Mouse (Mus musculus): ENCODE data around the gene 1700069L16Rik. TPM values are rescaled to one million over a fixed set of nuclear protein-coding genes. Genes with fewer than 3 reads are reported as not detected.

1700069L16Rik gene
- polyA plus RNA-seq, 1 experiment from 2014 or later: not detected

DNA sequence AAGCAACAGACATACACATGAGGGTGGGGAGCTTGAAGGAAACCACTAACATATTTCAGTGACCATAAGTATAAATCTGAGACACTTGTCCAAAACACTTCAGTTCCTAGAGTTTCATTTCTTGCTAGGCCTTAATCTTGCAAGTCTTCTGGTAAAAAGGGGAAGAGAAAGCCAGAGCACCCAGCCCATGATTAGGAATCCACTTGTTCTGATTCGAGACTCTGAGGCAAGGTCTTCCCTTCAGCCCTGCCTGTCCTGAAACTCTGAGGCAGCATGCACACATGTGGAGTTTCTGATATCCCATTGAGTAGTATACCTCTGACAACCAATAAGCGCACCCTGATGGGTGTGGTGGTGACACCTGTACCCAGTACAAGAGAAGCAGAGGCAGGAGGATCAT, 37.0 kb upstream of the 1700069L16Rik start:
- DNase-seq (ENCODE audit: low spot score) (no peak), ATAC-seq (ENCODE audit: insufficient read depth, low FRiP score, low TSS enrichment) (no peak)
- WGBS: 92% methylated on average over 2 of the region's 2 CpGs
- Histone ChIP-seq H3K27me3 (ENCODE audit: control insufficient read depth, insufficient read depth, low read length) (no peaks in the 10 kb centered on the region), H3K36me3 (ENCODE audit: control insufficient read depth, insufficient read depth, low read length) (peaks cover 34% of the 10 kb centered on the region), H3K9me3 (ENCODE audit: control insufficient read depth, low read length) (no peaks in the 10 kb centered on the region), H3K4me3 (ENCODE audit: low read depth, low read length) (no peak overlapping the region), H3K27ac (ENCODE audit: low read depth, low read length) (no peak overlapping the region), H3K4me1 (ENCODE audit: control insufficient read depth, insufficient read depth, low read length) (no peaks in the 10 kb centered on the region), H3K9ac (ENCODE audit: low read length) (no peak overlapping the region), H3K4me2 (ENCODE audit: low read depth) (no peak overlapping the region)

DNA sequence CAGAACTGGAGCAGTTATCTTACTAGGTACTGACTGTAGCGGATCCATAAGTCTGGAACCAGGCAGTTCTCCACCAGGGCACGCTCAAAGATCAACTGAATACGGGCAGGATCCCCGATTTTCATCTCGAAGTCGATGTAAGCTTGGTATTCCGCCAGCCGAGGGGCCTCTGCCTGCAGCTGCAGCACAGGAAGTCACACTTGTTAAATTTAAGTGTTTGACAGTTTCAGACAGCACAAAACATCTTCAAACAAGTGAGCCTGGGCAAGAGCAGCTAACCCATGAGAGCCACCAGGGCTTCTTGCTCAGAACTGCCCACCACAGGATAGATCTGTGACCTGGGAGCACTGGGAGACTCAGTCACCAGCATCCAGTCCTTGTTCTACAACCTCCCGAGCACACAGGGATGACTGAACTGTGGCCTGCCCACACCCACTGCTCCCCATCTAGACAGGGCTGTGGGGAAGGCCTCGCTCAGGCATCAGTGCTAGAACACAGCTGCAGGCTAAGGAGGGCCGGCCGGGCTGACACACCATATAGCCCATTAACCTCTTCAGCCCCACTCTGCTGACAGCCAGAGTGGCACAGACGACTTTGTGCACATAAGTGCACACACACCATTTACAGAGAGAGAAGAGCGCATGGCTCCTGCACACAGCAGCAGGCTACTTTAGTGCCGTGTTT, 30.9 kb upstream of the 1700069L16Rik start:
- Histone ChIP-seq H3K36me3 (ENCODE audit: control insufficient read depth, insufficient read depth, low read length) (peaks cover 51% of the 10 kb centered on the region), H3K27ac (ENCODE audit: low read depth, low read length) (no peak overlapping the region), H3K4me1 (ENCODE audit: control insufficient read depth, insufficient read depth, low read length) (no peaks in the 10 kb centered on the region), H3K27me3 (ENCODE audit: control insufficient read depth, insufficient read depth, low read length) (no peaks in the 10 kb centered on the region), H3K9ac (ENCODE audit: low read length) (no peak overlapping the region), H3K9me3 (ENCODE audit: control insufficient read depth, low read length) (no peaks in the 10 kb centered on the region), H3K4me3 (ENCODE audit: low read depth, low read length) (no peak overlapping the region), H3K4me2 (ENCODE audit: low read depth) (no peak overlapping the region)
- 92% methylated on average over 15 of the region's 15 CpGs for WGBS
- no peak for ATAC-seq (ENCODE audit: insufficient read depth, low FRiP score, low TSS enrichment)
- no peak for DNase-seq (ENCODE audit: low spot score)

DNA sequence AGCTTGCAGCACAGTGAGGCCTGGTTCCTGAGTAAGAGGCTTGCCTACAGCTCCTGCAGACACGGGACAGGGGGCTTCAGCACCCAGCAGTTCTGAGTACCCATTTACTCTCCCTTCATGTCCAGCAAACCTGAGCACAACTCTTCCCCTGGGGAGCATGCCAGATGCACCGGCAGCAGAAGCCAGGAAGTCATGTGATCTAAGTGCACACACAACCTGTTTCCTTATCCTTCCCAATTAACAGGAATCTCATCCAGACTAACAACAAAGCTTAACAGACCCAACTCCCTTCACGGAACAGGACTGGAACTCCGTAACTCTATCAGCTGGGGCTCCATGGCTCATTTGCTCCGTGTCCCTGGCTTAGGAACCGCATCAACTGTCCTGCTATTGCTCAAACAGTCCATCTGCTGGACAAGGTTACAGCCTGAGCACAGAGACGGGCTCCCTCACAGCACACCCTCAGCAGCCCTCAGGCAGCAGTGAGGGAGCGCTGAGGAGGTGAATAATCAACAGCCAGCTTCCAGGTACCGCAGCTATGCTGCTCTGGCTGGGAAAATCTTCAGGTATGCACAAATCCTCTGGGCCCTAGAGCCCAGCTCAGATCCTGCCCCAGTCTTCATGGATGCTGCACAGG, 27.1 kb upstream of the 1700069L16Rik start:
- no peak overlapping the region for H3K4me3 ChIP-seq (ENCODE audit: low read depth, low read length)
- H3K27me3 ChIP-seq (ENCODE audit: control insufficient read depth, insufficient read depth, low read length): no peaks in the 10 kb centered on the region
- no peak overlapping the region for H3K27ac ChIP-seq (ENCODE audit: low read depth, low read length)
- WGBS: 89% methylated on average over 9 of the region's 9 CpGs
- H3K4me2 ChIP-seq (ENCODE audit: low read depth): no peak overlapping the region
- no peaks in the 10 kb centered on the region for H3K9me3 ChIP-seq (ENCODE audit: control insufficient read depth, low read length)
- DNase-seq (ENCODE audit: low spot score): no peak
- H3K9ac ChIP-seq (ENCODE audit: low read length): no peak overlapping the region
- H3K4me1 ChIP-seq (ENCODE audit: control insufficient read depth, insufficient read depth, low read length): no peaks in the 10 kb centered on the region
- peaks cover 59% of the 10 kb centered on the region for H3K36me3 ChIP-seq (ENCODE audit: control insufficient read depth, insufficient read depth, low read length)
- ATAC-seq (ENCODE audit: insufficient read depth, low FRiP score, low TSS enrichment): no peak

DNA sequence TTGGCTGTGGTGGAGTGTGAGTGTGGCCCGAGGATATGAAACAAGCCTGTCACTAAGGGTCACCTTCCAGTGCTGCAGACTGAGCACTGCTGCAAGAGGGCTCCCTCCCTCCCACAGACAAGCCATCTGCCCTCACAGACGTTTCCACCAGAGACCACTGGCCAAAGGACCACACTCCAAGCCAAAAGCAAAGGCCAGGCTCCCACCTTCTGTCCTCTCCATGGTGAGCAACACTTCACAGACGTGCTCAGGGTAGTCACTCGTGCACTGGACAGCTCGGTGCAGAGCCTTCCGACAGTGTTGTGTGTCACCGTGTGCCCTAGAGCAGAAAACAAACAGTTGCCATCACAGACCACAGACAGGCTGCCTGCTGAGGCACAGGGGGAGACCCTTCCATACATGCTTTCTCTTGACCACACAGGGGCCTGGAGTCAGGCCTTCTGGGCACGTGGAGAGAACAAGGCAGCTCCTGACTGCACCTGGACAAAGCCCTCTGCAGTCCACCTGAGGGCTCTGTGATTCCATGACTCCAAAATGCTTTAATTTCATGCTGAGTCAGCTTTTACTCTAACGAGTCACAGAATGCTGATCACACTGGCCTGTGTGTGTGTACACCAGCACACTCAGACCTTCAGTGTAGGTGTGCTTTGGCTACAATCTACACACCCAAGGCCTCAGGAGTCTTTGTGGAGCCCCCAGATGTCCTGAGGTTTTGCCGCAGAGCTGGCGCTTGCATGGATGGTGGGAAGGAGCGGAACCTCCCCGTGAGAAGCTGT, 24.2 kb upstream of the 1700069L16Rik start:
- Histone ChIP-seq H3K9me3 (ENCODE audit: control insufficient read depth, low read length) (no peaks in the 10 kb centered on the region), H3K9ac (ENCODE audit: low read length) (no peak overlapping the region), H3K27ac (ENCODE audit: low read depth, low read length) (no peak overlapping the region), H3K27me3 (ENCODE audit: control insufficient read depth, insufficient read depth, low read length) (no peaks in the 10 kb centered on the region), H3K4me3 (ENCODE audit: low read depth, low read length) (no peak overlapping the region), H3K4me2 (ENCODE audit: low read depth) (no peak overlapping the region), H3K36me3 (ENCODE audit: control insufficient read depth, insufficient read depth, low read length) (peaks cover 67% of the 10 kb centered on the region), H3K4me1 (ENCODE audit: control insufficient read depth, insufficient read depth, low read length) (no peaks in the 10 kb centered on the region)
- no peak for DNase-seq (ENCODE audit: low spot score)
- 95% methylated on average over 13 of the region's 13 CpGs for WGBS
- no peak for ATAC-seq (ENCODE audit: insufficient read depth, low FRiP score, low TSS enrichment)

DNA sequence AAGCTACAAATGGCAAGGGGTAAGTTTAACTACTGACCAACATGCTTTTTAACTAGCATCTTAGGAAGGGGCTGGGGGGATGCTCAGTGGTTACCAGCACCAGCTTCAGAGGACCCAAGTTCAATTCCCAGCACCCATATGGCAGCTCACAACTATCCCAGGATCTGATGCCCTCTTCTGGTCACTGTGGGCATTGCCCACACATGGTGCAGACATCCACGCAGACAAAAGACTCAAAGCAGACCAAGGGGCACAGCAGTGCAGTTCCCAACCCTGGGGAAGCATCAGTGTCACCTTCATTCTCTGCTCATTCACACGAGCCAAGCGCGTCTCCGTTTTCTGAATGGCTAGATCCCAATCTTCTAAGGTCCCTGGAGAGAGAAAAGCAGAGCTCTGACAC, 23.1 kb upstream of the 1700069L16Rik start:
- Histone ChIP-seq H3K27me3 (ENCODE audit: control insufficient read depth, insufficient read depth, low read length) (no peaks in the 10 kb centered on the region), H3K9ac (ENCODE audit: low read length) (no peak overlapping the region), H3K4me1 (ENCODE audit: control insufficient read depth, insufficient read depth, low read length) (no peaks in the 10 kb centered on the region), H3K9me3 (ENCODE audit: control insufficient read depth, low read length) (no peaks in the 10 kb centered on the region), H3K4me2 (ENCODE audit: low read depth) (no peak overlapping the region), H3K4me3 (ENCODE audit: low read depth, low read length) (no peak overlapping the region), H3K27ac (ENCODE audit: low read depth, low read length) (no peak overlapping the region), H3K36me3 (ENCODE audit: control insufficient read depth, insufficient read depth, low read length) (peaks cover 66% of the 10 kb centered on the region)
- WGBS: 93% methylated on average over 5 of the region's 5 CpGs
- ATAC-seq (ENCODE audit: insufficient read depth, low FRiP score, low TSS enrichment) (no peak), DNase-seq (ENCODE audit: low spot score) (no peak)

DNA sequence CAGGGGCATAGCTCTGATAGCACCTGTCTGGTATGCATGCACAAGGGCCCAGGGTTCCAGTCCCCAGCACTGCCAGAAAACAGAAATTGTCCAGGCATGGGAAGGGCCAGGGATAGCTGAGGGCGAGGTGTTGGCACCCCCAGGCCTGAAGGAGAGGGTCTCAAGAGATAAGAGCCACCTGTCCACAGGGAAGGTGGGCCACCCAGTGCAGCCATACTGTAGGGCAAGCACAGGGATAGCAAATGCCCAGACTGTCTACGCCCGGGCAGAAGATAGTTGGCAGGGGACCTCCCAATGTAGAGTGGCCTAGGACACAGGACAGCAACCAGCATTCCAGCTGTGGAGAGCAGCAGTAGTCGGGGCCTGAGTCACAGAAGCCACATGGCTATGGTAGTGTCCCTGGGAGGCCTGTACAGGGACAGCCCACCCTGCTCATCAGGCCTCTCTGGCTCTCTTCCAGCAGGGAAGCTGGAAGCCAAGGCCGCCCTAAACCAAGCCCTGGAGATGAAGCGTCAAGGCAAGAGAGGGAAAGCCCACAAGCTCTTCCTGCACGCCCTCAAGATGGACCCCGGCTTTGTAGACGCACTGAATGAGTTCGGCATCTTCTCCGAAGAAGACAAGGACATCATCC, 13.2 kb upstream of the 1700069L16Rik start:
- Histone ChIP-seq H3K4me1 (ENCODE audit: control insufficient read depth, insufficient read depth, low read length) (peaks cover 12% of the 10 kb centered on the region; the same call in 1 of the 2 replicates), H3K9ac (ENCODE audit: low read length) (no peak overlapping the region; the same call in 1 of the 2 replicates), H3K27ac (ENCODE audit: low read depth, low read length) (no peak overlapping the region), H3K27me3 (ENCODE audit: control insufficient read depth, insufficient read depth, low read length) (no peaks in the 10 kb centered on the region), H3K4me2 (ENCODE audit: low read depth) (no peak overlapping the region), H3K9me3 (ENCODE audit: control insufficient read depth, low read length) (no peaks in the 10 kb centered on the region), H3K36me3 (ENCODE audit: control insufficient read depth, insufficient read depth, low read length) (peaks cover 17% of the 10 kb centered on the region), H3K4me3 (ENCODE audit: low read depth, low read length) (no peak overlapping the region)
- ATAC-seq (ENCODE audit: insufficient read depth, low FRiP score, low TSS enrichment): no peak
- DNase-seq (ENCODE audit: low spot score): no peak
- 89% methylated on average over 11 of the region's 11 CpGs for WGBS

DNA sequence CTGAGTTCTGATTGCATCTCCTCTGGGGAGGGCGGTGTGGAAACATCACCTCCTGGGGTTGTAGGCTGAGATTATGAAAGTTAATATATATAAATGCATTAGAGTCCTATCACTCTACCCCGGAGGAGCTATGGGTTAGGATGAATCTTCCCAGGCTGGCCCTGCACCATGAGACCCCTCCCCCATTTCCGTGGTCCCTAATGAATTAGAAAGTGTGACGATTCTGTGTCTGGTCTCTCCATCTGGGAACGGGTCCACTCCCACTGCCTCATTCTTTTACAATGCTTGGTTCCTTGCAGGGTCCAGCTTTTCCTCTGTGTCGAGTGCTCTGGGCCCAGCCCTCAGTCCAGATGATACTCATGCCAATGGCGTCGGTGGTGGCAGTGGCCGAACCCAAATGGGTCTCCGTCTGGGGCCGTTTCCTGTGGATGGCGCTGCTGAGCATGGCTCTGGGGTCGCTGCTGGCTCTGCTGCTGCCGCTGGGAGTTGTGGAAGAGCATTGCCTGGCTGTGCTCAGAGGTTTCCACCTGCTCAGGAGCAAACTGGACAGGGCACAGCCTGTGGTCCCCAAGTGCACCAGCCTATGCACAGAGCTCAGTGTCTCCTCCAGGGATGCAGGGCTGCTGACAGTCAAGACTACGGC, 12.1 kb upstream of the 1700069L16Rik start:
- Histone ChIP-seq H3K9me3 (ENCODE audit: control insufficient read depth, low read length) (no peaks in the 10 kb centered on the region), H3K9ac (ENCODE audit: low read length) (peak overlapping the region; percentile 78), H3K27ac (ENCODE audit: low read depth, low read length) (no peak overlapping the region), H3K4me1 (ENCODE audit: control insufficient read depth, insufficient read depth, low read length) (peaks cover 12% of the 10 kb centered on the region; the same call in 1 of the 2 replicates), H3K4me3 (ENCODE audit: low read depth, low read length) (peak overlapping the region; percentile 60), H3K27me3 (ENCODE audit: control insufficient read depth, insufficient read depth, low read length) (no peaks in the 10 kb centered on the region), H3K4me2 (ENCODE audit: low read depth) (peak overlapping the region; percentile 78), H3K36me3 (ENCODE audit: control insufficient read depth, insufficient read depth, low read length) (peaks cover 9% of the 10 kb centered on the region)
- ATAC-seq (ENCODE audit: insufficient read depth, low FRiP score, low TSS enrichment) (no peak), DNase-seq (ENCODE audit: low spot score) (no peak)
- 45% methylated on average over 15 of the region's 15 CpGs for WGBS

DNA sequence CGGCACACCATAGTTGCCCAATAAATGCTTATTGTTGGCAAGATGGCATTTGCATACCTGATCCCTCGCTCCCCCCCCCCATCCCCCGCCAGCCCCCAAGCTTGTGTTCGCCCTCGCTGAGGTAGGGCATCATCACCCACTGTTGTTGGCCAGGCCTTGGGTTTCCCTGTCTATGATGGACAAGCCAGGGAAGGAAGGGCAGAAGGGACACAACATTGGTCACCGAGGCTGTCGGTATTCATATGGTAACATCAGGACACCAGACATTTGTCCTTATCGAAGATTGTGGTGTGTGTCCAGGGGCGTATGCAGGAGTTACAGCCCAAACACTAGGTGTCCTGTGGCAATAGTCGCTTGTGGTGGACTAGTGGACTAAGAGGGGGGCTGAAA, 11.5 kb upstream of the 1700069L16Rik start:
- 0 out of 2 replicates have a peak, but pooled peaks have one; percentile 13 for ATAC-seq (ENCODE audit: insufficient read depth, low FRiP score, low TSS enrichment)
- no peak for DNase-seq (ENCODE audit: low spot score)
- Histone ChIP-seq H3K27me3 (ENCODE audit: control insufficient read depth, insufficient read depth, low read length) (no peaks in the 10 kb centered on the region), H3K4me1 (ENCODE audit: control insufficient read depth, insufficient read depth, low read length) (peaks cover 12% of the 10 kb centered on the region; the same call in 1 of the 2 replicates), H3K4me2 (ENCODE audit: low read depth) (peak overlapping the region; percentile 78), H3K27ac (ENCODE audit: low read depth, low read length) (peak overlapping the region; percentile 94), H3K36me3 (ENCODE audit: control insufficient read depth, insufficient read depth, low read length) (peaks cover 8% of the 10 kb centered on the region), H3K4me3 (ENCODE audit: low read depth, low read length) (peak overlapping the region; percentile 60), H3K9ac (ENCODE audit: low read length) (peak overlapping the region; percentile 78), H3K9me3 (ENCODE audit: control insufficient read depth, low read length) (no peaks in the 10 kb centered on the region)
- 5% methylated on average over 10 of the region's 10 CpGs for WGBS
